Mouse (Mus musculus): ENCODE measurements around the gene Bsph2. TPM values are rescaled to one million over a fixed set of nuclear protein-coding genes. Genes with fewer than 3 reads are reported as not detected.

Gene Bsph2
- not detected for polyA plus RNA-seq (2017; shearing (Covaris generic))

DNA sequence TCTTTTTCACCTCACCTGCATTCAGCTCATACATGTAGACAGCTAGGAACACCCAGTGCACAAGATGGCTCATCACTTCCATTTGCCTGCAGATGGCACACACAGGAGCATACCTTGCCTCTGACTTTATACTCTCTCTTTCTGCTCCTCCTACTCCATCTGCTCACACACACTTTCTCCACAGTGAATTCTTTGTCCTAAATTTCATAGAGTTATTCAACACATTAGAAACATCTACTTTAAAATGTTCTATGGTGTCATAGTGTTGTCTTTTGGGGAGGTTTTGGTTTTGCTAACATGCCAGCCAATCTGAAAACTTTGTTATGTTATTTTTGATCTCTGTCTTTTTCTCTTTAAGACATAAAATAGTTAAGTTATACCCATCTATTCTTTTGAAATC is at the start of gene Bsph2:
Gene Bsph2 (minus strand): TSS at position 101 of the 400 bp plus-strand sequence.

Other genes with a start within 250 kb of the Bsph2 start
- under 1 TPM; 0.14 to 0.16 TPM for gene Pla2g4c, start 246.4 kb downstream of the Bsph2 start, polyA plus RNA-seq (2017; shearing (Covaris generic))
- not detected for gene Cabp5, start 172.9 kb downstream of the Bsph2 start, polyA plus RNA-seq (2017; shearing (Covaris generic))
- not detected for gene Bsph1, start 120.2 kb downstream of the Bsph2 start, polyA plus RNA-seq (2017; shearing (Covaris generic))
- gene Sult2a5, start 52.9 kb upstream of the Bsph2 start, polyA plus RNA-seq (2017; shearing (Covaris generic)): not detected
- not detected for gene Sult2a2, start 162.4 kb upstream of the Bsph2 start, polyA plus RNA-seq (2017; shearing (Covaris generic))